Mouse (Mus musculus): ENCODE results near the gene Isoc2a.
A peak's percentile ranks its signal among the peaks of the same experiment; 100 is the strongest.

Gene Isoc2a

DNA sequence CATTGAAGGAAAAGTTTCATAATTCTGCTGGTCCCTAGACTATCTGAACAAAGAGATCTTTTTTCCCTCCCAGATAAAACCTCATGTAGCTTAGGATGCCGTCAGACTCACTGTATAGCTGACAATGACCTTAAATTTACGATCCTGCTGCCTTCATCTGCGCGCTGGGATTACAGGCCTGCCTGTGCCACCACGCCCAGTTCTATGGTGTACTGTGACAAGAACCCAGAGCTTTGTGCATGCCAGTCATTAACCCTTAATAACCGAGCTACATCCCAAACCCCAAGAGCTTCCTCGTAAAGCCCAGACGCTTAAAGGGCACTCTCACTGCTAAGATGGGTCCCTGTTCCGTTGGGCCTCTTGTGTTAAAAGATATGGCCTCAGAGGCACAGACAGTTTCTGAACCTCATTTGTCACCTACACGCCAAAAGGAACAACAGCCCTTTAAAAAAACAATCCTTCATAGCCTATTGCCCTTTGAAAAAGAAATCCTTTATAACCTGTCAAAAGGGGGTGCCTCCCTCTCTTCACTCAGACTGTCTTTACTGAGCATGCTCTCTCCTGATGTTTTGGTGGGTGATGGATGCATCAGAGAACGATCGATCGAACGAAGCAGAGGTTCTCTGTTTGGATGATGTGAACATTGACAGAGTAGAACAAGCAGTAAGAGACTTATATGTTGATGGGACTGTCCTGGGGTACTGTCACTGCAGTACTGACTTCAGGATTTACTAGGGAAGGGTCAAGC, 38.9 kb downstream of the Isoc2a start:
- peak in 1 of 2 experiments; percentile 50 for DNase-seq (ENCODE audit: inconsistent age in 2 of 2, low spot score in 1 of 2)

DNA sequence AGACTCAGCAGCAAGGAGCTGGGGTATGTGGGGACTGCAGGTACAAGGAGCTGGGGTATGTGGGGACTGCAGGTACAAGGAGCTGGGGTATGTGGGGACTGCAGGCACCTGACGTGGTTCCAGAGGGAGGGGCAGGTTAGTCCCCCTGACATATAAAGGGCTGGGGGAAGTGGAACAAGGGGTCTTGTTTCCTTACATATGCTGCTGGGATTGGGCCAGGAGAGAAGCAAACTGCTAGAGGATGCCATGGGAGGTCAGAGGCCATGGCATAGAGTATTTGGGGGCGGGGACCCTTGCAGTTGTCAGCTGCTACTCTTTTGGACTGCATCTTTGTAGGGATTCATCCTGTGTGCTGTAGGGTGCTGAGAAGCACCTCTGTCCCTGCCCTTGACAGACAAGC, 40.5 kb downstream of the Isoc2a start:
- DNase-seq (ENCODE audit: inconsistent age in 2 of 2, low spot score in 1 of 2), result no peak

DNA sequence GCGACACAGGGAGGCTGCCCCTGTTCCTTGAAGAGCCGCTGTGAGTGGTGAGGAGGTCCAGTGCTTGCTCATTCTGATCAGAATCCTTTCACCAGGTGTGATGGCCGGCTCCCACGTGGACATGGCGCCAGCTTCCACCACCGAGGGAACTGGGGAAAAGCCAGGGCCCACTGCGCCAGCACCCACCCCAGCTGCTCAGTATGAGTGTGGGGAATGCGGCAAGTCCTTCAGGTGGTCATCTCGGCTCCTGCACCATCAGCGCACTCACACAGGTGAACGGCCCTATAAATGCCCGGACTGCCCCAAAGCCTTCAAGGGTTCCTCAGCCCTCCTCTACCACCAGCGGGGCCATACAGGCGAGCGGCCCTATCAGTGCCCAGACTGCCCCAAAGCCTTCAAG, 41.7 kb downstream of the Isoc2a start:
- no peak for DNase-seq (ENCODE audit: inconsistent age in 2 of 2, low spot score in 1 of 2)

DNA sequence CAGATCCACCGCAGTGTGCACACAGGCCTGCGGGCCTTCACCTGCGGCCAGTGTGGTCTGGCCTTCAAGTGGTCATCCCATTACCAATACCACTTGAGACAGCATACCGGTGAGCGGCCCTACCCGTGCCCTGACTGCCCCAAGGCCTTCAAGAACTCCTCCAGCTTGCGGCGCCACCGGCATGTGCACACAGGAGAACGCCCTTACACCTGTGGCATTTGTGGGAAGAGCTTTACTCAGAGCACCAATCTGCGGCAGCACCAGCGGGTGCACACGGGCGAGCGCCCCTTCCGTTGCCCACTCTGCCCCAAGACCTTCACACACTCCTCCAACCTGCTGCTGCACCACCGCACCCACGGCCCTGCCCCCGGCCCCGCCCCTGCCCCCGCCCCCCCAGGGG, 42.1 kb downstream of the Isoc2a start:
- no peak for DNase-seq (ENCODE audit: inconsistent age in 2 of 2, low spot score in 1 of 2)

DNA sequence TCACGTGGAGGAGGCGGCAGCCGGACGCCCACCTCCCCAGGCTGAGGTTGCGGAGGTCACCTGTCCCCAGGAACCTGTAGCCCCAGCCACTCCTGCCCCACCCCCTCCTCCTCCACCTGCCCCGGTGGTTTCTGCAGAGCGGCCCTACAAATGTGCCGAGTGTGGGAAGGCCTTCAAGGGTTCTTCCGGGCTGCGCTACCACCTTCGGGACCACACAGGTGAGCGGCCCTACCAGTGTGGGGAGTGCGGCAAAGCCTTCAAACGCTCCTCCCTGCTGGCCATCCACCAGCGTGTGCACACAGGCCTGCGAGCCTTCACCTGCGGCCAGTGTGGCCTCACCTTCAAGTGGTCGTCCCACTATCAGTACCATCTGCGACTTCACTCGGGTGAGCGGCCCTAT, 43.0 kb downstream of the Isoc2a start:
- no peak for DNase-seq (ENCODE audit: inconsistent age in 2 of 2, low spot score in 1 of 2)

DNA sequence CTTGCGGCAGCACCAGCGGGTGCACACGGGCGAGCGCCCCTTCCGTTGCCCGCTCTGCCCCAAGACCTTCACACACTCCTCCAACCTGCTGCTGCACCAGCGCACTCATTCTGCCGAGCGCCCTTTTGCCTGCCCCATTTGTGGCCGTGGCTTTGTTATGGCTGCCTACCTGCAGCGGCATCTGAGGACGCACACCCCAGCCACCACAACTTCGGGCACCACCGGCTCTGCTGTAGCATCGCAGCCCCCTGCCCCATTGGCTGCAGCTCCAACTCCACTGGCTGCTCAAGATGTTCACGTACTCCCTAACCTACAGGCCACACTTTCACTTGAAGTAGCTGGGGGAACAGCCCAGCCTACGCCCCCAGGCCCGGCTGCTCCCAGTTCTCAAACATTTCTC, 43.5 kb downstream of the Isoc2a start:
- no peak for DNase-seq (ENCODE audit: inconsistent age in 2 of 2, low spot score in 1 of 2)

DNA sequence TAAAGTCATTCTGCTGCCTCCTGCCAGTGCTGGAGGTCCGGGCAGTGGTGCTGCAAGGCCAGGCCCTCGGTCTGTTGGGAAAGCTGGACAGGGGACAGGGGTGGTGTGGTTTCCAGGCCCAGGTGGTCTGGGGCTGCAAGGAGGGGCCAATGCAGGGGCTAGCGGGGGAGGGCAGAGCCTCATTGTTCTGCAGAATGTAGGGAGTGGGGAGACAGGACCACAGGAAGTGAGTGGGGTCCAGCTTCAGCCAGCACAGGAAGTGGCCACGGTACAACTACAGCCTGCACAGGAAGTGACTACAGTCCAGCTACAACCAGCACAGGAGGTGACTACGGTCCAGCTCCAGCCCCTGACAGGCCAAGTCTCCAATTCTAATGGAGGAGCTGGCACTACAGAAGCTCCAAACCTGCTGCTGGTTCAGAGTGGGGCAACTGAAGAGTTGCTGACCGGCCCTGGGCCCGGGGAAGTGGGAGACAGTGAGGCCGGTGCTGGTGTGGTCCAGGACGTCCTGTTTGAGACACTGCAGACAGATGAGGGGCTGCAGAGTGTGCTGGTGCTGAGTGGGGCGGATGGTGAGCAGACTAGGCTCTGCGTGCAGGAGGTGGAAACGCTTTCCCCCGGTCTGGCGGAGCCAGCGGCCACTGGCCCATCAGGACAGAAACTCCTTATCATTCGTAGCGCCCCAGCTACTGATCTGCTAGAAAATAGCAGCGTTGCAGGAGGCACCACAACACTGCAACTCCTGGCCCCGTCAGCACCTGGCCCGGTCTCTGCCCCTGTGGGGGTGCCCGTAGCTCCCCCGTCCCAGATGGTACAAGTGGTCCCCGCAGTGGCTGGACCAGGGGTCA, 44.2 kb downstream of the Isoc2a start:
- DNase-seq (ENCODE audit: inconsistent age in 2 of 2, low spot score in 1 of 2), result peak in 1 of 2 experiments; percentile 44

DNA sequence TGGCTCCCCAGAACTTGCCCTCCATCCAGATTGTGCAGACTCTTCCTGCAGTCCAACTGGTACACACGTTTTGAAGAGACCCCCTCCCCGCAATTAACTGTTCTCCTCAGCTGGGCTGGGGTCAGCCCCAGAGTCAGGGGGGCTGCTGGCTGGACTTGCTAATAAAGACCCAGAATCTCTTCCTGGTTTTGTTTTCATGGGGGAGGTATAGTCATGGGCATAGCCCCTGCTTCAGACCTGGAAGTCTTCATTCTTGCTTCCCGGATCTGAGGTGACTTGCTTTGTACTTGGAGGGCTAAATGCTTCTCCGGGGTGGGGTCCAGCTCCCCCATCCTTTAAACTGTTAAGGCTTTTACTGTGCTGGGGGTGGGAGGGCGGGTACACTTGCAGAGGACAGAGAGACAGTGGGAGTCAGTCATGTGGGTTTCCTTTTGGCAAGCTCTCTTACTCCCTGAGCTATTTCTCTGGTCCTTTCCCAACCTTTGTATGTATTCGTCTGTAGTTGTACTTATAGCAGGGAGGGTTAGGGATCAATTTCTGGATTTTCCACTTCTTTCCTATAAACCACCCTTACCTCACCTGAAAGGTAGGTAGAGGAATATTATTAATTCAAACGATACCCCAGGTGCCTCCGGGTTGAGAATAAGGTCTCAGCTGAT, 45.0 kb downstream of the Isoc2a start, which contains the start of gene Nat14:
Gene Nat14 (plus strand): TSS at position 205 of the 659 bp plus-strand sequence.
- no peak for DNase-seq (ENCODE audit: inconsistent age in 2 of 2, low spot score in 1 of 2)

DNA sequence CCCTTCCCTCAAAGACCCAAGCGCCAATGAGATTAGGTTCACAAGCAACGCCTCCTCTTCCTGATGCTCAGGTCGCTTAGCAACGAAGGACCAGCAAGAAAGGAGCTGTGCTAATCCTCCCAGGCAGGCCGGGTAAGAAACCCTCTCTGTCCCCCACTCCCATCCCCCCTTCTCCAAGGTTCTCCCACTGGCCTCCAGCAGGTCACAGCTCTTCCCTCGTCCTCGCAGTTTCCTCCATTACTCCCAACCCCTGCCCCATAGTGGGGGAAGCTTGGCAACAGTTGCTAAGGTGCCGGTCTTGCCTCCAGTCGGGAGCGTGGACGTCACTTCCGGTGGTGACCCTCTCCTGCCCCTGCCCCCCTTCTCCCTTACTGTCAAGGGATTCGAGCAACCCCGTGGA, 45.6 kb downstream of the Isoc2a start:
- peak; percentile 78 to 88 for DNase-seq (ENCODE audit: inconsistent age in 2 of 2, low spot score in 1 of 2)

DNA sequence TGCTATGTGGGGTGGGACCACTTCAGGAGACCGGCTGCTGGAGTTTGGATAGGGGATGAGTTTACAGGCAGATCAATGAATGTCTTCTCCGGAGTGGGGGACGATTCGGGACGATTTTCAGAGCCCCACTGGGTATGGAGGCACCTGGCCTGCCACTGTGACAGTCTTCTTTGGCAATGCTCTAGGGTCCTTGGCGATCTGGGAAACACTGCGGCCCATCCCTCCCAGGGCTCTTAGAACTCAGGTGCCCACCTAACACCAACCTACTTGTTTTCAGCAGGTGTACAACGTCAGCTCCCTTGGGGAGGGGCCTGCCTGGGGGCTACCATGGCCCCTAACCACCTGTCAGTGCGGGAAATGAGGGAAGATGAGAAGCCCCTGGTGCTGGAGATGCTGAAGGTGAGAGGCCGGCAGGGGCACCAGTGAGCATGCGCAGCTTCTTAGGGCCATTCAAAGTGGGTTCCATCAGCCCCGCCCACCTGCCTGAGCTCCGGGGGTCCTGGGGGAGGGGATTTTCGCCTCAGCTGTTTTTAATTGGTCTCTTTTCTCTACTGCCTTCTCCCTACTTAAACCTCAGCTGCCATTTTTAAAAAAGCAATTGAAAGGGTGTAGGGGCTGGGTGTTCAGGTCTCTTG, 46.1 kb downstream of the Isoc2a start:
- DNase-seq (ENCODE audit: inconsistent age in 2 of 2, low spot score in 1 of 2), result peak in 1 of 2 experiments; percentile 77

DNA sequence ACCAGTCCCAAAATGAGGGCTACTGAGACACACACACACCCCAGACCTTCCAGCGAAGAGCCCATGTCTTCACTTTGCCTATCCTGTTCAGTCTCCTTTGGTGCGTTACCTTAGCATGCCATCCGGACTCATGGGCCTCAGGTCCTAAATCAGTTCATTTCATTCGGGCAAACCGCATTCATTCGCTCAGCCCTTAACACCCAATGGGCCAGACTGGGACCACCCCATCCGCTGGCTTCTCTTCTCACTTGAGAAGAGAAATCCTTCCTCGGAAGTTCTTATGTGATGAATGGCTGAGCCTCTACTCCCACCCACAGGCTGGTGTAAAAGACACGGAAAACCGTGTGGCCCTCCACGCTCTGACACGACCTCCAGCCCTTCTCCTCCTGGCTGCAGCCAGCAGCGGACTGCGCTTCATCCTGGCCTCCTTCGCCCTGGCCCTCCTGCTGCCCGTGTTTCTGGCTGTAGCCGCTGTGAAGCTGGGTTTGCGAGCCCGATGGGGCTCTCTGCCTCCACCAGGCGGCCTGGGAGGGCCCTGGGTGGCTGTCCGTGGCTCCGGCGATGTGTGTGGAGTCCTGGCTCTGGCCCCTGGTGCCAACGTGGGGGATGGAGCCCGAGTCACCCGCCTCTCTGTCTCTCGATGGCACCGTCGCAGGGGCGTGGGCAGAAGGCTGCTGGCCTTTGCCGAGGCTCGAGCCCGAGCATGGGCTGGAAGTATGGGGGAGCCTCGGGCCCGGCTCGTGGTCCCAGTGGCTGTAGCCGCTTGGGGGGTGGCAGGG, 46.8 kb downstream of the Isoc2a start:
- peak; percentile 72 to 83 for DNase-seq (ENCODE audit: inconsistent age in 2 of 2, low spot score in 1 of 2)

DNA sequence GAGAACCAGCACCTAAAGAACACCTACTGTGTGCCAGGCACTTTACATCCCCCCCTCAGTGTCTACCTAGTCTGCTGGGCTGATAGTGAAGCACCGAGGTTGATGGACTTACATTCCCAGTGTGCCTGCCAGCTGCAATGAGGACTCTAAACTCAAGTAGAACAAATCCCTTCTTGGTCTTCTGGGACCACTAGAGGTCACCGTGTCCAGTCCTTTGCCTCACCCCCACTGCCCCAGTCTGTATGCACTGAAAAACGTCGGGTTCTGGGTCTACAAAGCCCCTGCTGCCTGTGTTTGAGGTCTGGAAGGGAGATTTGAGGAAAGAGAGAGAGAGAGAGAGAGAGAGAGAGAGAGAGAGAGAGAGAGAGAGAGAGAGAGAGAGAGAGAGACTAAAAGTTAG, 47.5 kb downstream of the Isoc2a start:
- peak in 1 of 2 experiments; percentile 53 for DNase-seq (ENCODE audit: inconsistent age in 2 of 2, low spot score in 1 of 2)

DNA sequence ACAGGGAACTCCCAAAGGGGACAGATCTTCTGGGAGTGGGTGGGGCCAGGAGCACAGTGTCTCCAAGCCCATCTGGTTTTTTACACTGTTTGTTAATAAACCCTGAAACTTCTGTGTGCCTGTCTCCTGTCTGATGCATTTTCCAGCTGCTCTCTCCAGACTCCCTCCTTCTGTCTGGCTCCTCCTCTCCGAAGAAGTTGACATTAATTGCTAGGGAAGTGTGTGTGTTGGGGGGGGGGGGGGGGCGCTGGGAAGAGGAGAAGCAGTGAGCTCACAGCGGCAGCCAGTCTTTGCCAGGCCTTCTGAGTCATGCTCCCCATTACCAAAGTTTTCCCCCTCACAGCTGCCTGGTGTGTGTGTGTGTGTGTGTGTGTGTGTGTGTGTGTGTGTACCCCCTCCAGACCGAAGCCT, 47.9 kb downstream of the Isoc2a start:
- DNase-seq (ENCODE audit: inconsistent age in 2 of 2, low spot score in 1 of 2), result peak; percentile 63 to 73

DNA sequence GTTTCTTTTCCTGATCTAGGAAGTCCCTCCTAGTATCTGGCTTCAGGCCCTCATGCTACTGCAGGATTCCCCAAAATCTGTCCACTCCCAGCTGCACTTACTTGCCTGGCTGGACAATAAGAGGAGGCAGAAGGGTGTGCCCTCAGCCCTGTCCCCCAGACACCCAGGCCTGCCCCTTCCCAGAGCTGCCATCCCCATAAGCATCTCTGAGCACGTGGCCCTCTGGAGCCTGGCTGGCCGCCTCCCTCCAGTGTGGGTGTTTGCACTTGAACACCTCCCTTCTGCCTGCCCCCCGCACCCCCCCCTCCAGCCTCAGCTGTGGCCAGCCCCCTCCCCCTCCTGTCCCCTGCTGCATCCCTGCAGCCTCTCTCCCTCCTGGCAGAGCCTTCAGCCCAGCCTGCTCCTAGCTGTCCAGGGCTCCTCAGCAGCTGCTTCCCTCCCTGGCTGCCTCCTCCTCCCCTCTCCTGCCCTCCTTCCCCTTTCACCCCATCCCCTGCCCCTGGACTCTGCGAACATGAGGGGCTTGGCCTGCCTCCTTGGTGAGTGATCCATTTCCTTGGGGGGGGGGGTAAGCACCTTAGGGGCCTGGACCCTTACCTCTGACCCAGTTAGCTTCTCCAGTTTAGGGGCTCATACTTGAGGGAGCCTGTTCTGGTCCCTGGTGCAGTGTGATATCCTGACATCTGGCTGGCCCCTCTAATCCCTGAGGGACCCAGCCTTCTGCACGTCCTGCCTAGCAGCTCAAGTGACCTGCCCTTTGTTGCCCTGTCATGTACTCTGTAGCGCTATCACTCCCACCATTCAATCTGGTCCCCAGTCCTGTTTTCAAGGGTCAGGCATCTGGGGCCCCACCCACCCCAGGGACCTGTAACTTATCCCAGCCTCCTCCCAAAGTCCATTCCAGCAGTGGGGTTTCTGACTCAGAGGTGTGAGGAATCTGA, 48.8 kb downstream of the Isoc2a start, which contains the start of gene Ssc5d:
Gene Ssc5d (plus strand): TSS at position 345 of the 941 bp plus-strand sequence.
- DNase-seq (ENCODE audit: inconsistent age in 2 of 2, low spot score in 1 of 2), result no peak

DNA sequence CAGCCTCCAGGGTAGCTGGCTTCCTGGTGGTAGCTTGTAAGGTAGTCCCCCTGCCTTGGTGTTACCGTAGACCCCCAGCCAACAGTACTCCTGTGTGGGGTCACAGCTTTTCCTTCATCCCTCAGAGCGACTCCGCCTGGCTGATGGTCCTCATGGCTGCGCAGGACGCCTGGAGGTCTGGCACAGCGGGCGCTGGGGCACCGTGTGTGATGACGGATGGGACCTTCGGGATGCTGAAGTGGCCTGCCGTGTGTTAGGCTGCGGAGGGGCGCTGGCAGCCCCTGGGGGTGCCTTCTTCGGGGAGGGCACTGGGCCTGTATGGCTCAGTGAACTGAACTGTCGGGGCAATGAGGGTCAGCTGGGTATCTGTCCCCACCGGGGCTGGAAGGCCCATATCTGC, 49.9 kb downstream of the Isoc2a start:
- no peak for DNase-seq (ENCODE audit: inconsistent age in 2 of 2, low spot score in 1 of 2)

DNA sequence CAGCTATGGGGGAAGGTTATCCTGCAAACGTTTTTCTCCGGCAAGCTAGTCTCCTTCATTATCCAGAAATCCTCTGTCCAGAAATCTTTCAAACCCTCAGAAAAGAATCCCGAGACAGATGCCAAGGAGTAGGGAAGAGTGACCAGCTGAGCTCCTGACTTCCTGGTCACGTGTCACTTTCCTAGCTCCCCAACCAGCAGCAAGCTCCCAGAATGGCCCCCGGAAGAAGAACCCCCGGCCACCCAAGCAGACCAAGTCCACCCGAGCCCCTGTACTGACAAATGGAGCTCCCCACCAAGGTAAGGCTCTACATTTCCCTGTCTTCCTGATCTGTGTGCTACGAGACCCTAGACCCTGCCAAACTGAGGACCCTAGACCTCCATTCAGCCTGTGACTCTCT, 50.8 kb downstream of the Isoc2a start:
- no peak for DNase-seq (ENCODE audit: inconsistent age in 2 of 2, low spot score in 1 of 2)

DNA sequence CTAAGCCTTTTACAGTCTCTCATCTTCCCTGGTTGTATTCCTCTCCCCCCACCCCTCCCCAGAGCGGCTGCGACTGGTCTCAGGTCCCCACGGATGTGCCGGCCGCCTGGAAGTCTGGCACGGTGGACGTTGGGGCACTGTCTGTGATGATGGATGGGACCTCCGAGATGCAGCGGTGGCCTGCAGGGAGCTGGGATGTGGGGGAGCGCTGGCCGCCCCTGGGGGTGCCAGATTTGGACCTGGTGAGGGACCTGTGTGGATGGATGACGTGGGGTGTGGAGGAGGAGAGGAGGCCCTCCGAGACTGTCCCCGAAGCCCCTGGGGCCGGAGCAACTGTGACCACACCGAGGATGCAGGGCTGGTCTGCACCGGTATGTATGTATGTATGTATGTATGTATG, 51.4 kb downstream of the Isoc2a start:
- no peak for DNase-seq (ENCODE audit: inconsistent age in 2 of 2, low spot score in 1 of 2)

DNA sequence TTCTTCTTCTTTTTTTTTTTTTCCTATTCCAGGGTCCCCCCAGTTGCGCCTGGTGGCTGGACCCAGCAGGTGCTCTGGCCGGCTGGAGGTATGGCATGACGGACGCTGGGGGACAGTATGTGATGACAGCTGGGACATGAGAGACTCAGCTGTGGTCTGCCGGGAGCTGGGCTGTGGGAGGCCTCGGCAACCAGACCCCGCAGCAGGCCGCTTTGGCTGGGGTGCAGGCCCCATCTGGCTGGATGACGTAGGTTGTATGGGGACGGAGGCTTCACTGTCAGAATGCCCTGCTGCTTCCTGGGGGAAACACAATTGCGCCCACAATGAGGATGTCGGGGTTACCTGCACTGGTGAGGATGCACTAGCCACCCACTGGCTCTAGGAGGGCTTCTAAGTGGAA, 56.1 kb downstream of the Isoc2a start:
- no peak for DNase-seq (ENCODE audit: inconsistent age in 2 of 2, low spot score in 1 of 2)
